Mouse (Mus musculus) cerebral cortex, adult 2 months (tissue): ENCODE data around the gene Csnk1g1.

Experiments used
- WGBS: fragments of 180-500 bp; shearing (Covaris S2); methylation state at CpG from one replicate; pipeline ENCODE4 v1.1.7; 2018; 5-methylcytosine and 5-hydroxymethylcytosine counted together

Gene Csnk1g1

GRCm38 (mm10) chr9:66078493-66078892 is 169.8 kb downstream of the Csnk1g1 start:
- WGBS: 35% methylated on average over 14 of the region's 14 CpGs

GRCm38 (mm10) chr9:66080804-66081459 is 172.2 kb downstream of the Csnk1g1 start:
- WGBS: over 99% methylated on average over 3 of the region's 3 CpGs

GRCm38 (mm10) chr9:66081999-66082398 is 173.3 kb downstream of the Csnk1g1 start:
- WGBS: 92% methylated on average over 4 of the region's 4 CpGs

GRCm38 (mm10) chr9:66084171-66084570 is 175.4 kb downstream of the Csnk1g1 start:
- 82% methylated on average over 3 of the region's 3 CpGs for WGBS

- WGBS: 93% methylated on average over 7 of the region's 7 CpGs
These were observed 178.3 kb downstream of the Csnk1g1 start for GRCm38 (mm10) chr9:66087062-66087461.

GRCm38 (mm10) chr9:66088411-66088810 is 179.7 kb downstream of the Csnk1g1 start:
- 53% methylated on average over 4 of the region's 4 CpGs for WGBS

GRCm38 (mm10) chr9:66090593-66091244 is 182.0 kb downstream of the Csnk1g1 start:
- WGBS: 45% methylated on average over 13 of the region's 13 CpGs

GRCm38 (mm10) chr9:66091327-66092231 is 182.9 kb downstream of the Csnk1g1 start:
- WGBS: 67% methylated on average over 6 of the region's 6 CpGs

- 78% methylated on average over 2 of the region's 2 CpGs for WGBS
These were observed 183.9 kb downstream of the Csnk1g1 start for GRCm38 (mm10) chr9:66092664-66093063.
